Mouse (Mus musculus) testis, postnatal 10 days (tissue): Measurements from ENCODE around the gene Ccl20.

Experiments used
- DNase-seq: peaks from one replicate; pipeline ENCODE4 v3.0.0; 2021; ENCODE audit warnings: low spot score

The Ccl20 gene

GRCm38 (mm10) chr1:83141510-83141909 is 24.9 kb downstream of the Ccl20 start:
- DNase-seq, result no peak

- no peak for DNase-seq
Observed at GRCm38 (mm10) chr1:83142055-83142454, 25.5 kb downstream of the Ccl20 start.

GRCm38 (mm10) chr1:83146547-83146946 is 30.0 kb downstream of the Ccl20 start:
- no peak for DNase-seq

- no peak for DNase-seq
Observed at GRCm38 (mm10) chr1:83150227-83150626, 33.7 kb downstream of the Ccl20 start.

- no peak for DNase-seq
Observed at GRCm38 (mm10) chr1:83152961-83153360, 36.4 kb downstream of the Ccl20 start.

- DNase-seq, result no peak
Observed at GRCm38 (mm10) chr1:83156876-83157275, 40.3 kb downstream of the Ccl20 start.

- DNase-seq, result peak; percentile 80
Observed at GRCm38 (mm10) chr1:83159603-83160002, 43.0 kb downstream of the Ccl20 start, which contains the start of gene Daw1. Gene Daw1, plus strand, starts transcription at chr1:83159752.

- DNase-seq, result no peak
Observed at GRCm38 (mm10) chr1:83161658-83162057, 45.1 kb downstream of the Ccl20 start.

- DNase-seq, result no peak
Observed at GRCm38 (mm10) chr1:83164027-83164426, 47.5 kb downstream of the Ccl20 start.
